Mouse (Mus musculus): Measurements from ENCODE around the gene Olfr284. TPM values are rescaled to one million over a fixed set of nuclear protein-coding genes. Genes with fewer than 3 reads are reported as not detected.

Olfr284 gene
- polyA plus RNA-seq (2014; fragmentation: Illumina TruSeq; extraction: RNeasy Lipid Tissue Mini Kit (QIAGEN cat#74804); ENCODE audit: low read depth, low replicate concordance), result not detected

DNA sequence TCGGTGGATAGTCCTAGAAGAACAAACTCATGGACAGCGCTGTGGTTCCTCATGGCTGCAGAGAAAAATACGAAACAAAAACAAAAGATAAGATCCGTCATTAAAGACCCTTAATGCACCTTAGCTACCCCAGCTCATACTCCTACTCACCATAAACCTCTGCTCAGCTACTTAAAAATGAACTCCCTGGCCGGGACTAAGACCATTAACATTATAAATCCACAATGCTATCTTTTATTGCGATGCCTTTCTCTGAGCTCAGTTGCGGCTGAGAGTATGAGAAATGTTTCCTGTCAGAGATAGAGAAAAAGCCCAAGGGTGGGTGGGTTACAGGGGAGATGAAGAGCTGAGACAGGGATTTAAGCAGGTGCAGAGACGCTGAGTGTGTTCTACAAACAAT lies at the start of gene Olfr284:
Olfr284 (minus strand) TSS at position 101 of the 400 bp plus-strand sequence.

DNA sequence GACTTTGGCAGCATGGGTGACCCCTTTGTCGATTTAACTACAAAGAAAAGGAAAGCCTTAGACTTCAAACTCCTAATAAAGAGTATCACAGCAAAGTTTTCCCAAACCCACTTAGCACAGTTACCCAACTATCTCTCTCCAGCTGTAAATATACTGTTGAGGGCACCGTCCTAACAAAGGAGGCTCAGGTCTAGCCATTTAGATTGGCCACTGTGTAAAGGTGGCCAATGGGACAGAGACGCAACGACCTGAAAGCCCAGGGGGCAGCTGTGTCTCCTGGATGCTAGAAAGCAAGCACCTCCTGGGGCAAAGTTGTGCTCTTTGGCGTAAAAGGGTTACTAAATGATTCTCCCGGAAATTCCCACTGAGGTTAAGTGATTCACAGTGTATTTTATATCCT lies 40.1 kb upstream of the Olfr284 start, which contains the start of gene Olfr283:
Olfr283 (minus strand) TSS at position 101 of the 400 bp plus-strand sequence.

DNA sequence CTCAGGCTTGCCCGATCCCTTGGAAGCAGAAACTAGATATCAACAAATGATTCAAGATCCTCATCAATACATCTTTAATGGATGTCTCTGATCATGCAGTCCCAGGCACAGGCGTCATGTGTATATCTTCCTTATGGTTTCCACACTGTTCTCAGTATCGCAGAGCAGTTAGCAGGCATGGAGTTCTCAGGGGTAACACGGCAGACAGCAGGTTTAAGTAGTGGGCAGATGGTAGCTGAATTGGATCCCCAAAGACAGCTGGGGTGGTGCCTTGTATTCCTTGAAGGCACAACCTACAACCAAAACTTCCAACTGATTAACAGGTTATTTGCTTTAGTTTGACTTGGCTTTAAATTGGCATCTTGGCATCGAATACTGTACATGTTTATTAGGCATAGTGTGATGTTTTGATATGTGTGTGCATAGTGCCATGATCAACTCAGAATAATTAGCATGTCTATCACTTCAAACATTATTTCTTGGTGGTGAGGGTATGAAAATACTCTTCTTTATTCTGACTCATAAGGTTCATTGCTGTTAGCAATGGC lies 23.5 kb downstream of the Olfr284 start, which contains the start of gene Olfr285:
Olfr285 (minus strand) TSS at position 177 of the 548 bp plus-strand sequence.

DNA sequence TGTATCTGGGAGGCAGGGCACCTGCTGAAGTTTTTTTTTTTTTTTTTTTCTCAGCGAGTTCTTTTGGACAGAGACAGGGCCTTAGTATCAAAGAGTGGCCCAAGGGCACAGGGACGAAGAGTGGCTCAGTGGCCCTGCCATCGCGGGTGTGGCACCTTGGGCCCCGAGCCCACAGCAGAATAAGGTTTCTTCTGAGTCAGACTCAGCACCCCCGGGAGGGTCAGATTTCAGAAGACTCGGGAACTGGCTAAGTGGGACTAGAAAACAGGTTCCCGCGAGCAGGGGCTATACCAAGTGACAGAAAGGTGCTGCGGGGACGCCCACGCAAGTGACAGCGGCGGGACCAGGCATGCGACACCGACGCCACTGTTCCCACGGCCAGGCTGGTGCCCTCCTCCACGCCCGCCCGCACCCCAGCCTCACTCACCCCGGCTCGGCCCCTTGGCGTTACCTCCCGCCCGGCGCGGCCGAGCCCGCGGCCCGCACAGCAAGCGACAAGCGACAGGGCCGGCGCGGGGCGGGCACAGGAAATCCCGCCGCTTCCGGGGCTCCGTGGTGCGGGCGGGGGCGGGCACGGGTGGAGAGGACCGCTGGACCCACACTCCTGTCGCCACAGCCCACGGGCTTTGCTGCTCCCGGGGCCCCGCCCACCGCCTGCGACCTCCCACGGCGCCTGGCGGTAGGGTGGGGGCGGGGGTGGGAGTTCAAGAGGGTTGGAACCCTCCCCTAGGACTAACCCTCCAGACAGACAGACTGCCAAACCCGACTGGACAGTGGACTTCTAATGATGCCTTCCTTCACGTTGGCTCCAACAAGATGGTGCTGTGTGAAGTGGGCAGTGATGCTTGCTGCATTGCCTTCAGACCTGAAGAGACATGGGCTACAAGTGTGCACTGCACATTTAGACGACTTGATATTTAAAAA lies 44.9 kb downstream of the Olfr284 start, which contains the start of gene Zfp641:
Zfp641 (minus strand) TSS at position 534 of the 924 bp plus-strand sequence.

Other genes starting within 250 kb of the Olfr284 start
- gene Pfkm, start 248.4 kb downstream of the Olfr284 start, polyA plus RNA-seq (2014; fragmentation: Illumina TruSeq; extraction: RNeasy Lipid Tissue Mini Kit (QIAGEN cat#74804); ENCODE audit: low read depth, low replicate concordance), result 2.1 TPM
- gene Senp1, start 247.2 kb downstream of the Olfr284 start, polyA plus RNA-seq (2014; fragmentation: Illumina TruSeq; extraction: RNeasy Lipid Tissue Mini Kit (QIAGEN cat#74804); ENCODE audit: low read depth, low replicate concordance), result 38.8 TPM
- 33.2 TPM for gene Asb8, start 175.4 kb downstream of the Olfr284 start, polyA plus RNA-seq (2014; fragmentation: Illumina TruSeq; extraction: RNeasy Lipid Tissue Mini Kit (QIAGEN cat#74804); ENCODE audit: low read depth, low replicate concordance)
- not detected for gene Ccdc184, start 173.8 kb downstream of the Olfr284 start, polyA plus RNA-seq (2014; fragmentation: Illumina TruSeq; extraction: RNeasy Lipid Tissue Mini Kit (QIAGEN cat#74804); ENCODE audit: low read depth, low replicate concordance)
- not detected for gene Olfr288, start 145.4 kb downstream of the Olfr284 start, polyA plus RNA-seq (2014; fragmentation: Illumina TruSeq; extraction: RNeasy Lipid Tissue Mini Kit (QIAGEN cat#74804); ENCODE audit: low read depth, low replicate concordance)
- not detected for gene Gm44579, start 120.0 kb downstream of the Olfr284 start, polyA plus RNA-seq (2014; fragmentation: Illumina TruSeq; extraction: RNeasy Lipid Tissue Mini Kit (QIAGEN cat#74804); ENCODE audit: low read depth, low replicate concordance)
- not detected for gene Olfr287, start 119.9 kb downstream of the Olfr284 start, polyA plus RNA-seq (2014; fragmentation: Illumina TruSeq; extraction: RNeasy Lipid Tissue Mini Kit (QIAGEN cat#74804); ENCODE audit: low read depth, low replicate concordance)
- not detected for gene Olfr286, start 106.5 kb downstream of the Olfr284 start, polyA plus RNA-seq (2014; fragmentation: Illumina TruSeq; extraction: RNeasy Lipid Tissue Mini Kit (QIAGEN cat#74804); ENCODE audit: low read depth, low replicate concordance)
- not detected for gene H1fnt, start 83.7 kb downstream of the Olfr284 start, polyA plus RNA-seq (2014; fragmentation: Illumina TruSeq; extraction: RNeasy Lipid Tissue Mini Kit (QIAGEN cat#74804); ENCODE audit: low read depth, low replicate concordance)
- 0.98 TPM for gene Zfp641, start 44.8 kb downstream of the Olfr284 start, polyA plus RNA-seq (2014; fragmentation: Illumina TruSeq; extraction: RNeasy Lipid Tissue Mini Kit (QIAGEN cat#74804); ENCODE audit: low read depth, low replicate concordance)
- not detected for gene Olfr285, start 23.6 kb downstream of the Olfr284 start, polyA plus RNA-seq (2014; fragmentation: Illumina TruSeq; extraction: RNeasy Lipid Tissue Mini Kit (QIAGEN cat#74804); ENCODE audit: low read depth, low replicate concordance)
- not detected for gene Olfr283, start 40.0 kb upstream of the Olfr284 start, polyA plus RNA-seq (2014; fragmentation: Illumina TruSeq; extraction: RNeasy Lipid Tissue Mini Kit (QIAGEN cat#74804); ENCODE audit: low read depth, low replicate concordance)
- not detected for gene Olfr282, start 90.2 kb upstream of the Olfr284 start, polyA plus RNA-seq (2014; fragmentation: Illumina TruSeq; extraction: RNeasy Lipid Tissue Mini Kit (QIAGEN cat#74804); ENCODE audit: low read depth, low replicate concordance)
- not detected for gene Olfr281, start 111.6 kb upstream of the Olfr284 start, polyA plus RNA-seq (2014; fragmentation: Illumina TruSeq; extraction: RNeasy Lipid Tissue Mini Kit (QIAGEN cat#74804); ENCODE audit: low read depth, low replicate concordance)
- not detected for gene OR5BS1P, start 128.9 kb upstream of the Olfr284 start, polyA plus RNA-seq (2014; fragmentation: Illumina TruSeq; extraction: RNeasy Lipid Tissue Mini Kit (QIAGEN cat#74804); ENCODE audit: low read depth, low replicate concordance)
- gene Lalba, start 141.7 kb upstream of the Olfr284 start, polyA plus RNA-seq (2014; fragmentation: Illumina TruSeq; extraction: RNeasy Lipid Tissue Mini Kit (QIAGEN cat#74804); ENCODE audit: low read depth, low replicate concordance), result not detected
- not detected for gene Olfr279, start 151.4 kb upstream of the Olfr284 start, polyA plus RNA-seq (2014; fragmentation: Illumina TruSeq; extraction: RNeasy Lipid Tissue Mini Kit (QIAGEN cat#74804); ENCODE audit: low read depth, low replicate concordance)
- 36.2 TPM for gene Kansl2, start 193.3 kb upstream of the Olfr284 start, polyA plus RNA-seq (2014; fragmentation: Illumina TruSeq; extraction: RNeasy Lipid Tissue Mini Kit (QIAGEN cat#74804); ENCODE audit: low read depth, low replicate concordance)
- 66.8 TPM for gene Ccnt1, start 229.9 kb upstream of the Olfr284 start, polyA plus RNA-seq (2014; fragmentation: Illumina TruSeq; extraction: RNeasy Lipid Tissue Mini Kit (QIAGEN cat#74804); ENCODE audit: low read depth, low replicate concordance)
- 2.1 TPM for gene 4930415O20Rik, start 230.0 kb upstream of the Olfr284 start, polyA plus RNA-seq (2014; fragmentation: Illumina TruSeq; extraction: RNeasy Lipid Tissue Mini Kit (QIAGEN cat#74804); ENCODE audit: low read depth, low replicate concordance)